Comparison of ENCODE assay signal across 14 mouse cellular contexts in genomic region chr6:94596051-94596760, GRCm38 (mm10).
DNase-seq lines count a peak whose midpoint lies in the region.
"Had no signal": no experiment of that assay in that cellular context is flagged by ENCODE, and none has a peak within 500 bp of the region (broad histone marks: within the 10 kb centered on the region; RNA-seq: fewer than 3 reads in every experiment).

No protein-coding gene starts in this region.

- intact Hi-C loops in heart, postnatal 36 days (cut with DNase I), result no loop called here

- DNase-seq in adrenal gland, postnatal 14 days, result peak; percentile 57
- DNase-seq in adrenal gland, postnatal 36 days, result no peak
- DNase-seq in heart, adult 11 months, result peak; percentile 93
- no peak for DNase-seq in heart, postnatal 36 days
- DNase-seq in spleen, postnatal 4 days (ENCODE audit: low spot score in 2 of 2), result peak; percentile 6 to 51
- no peak for DNase-seq in spleen, postnatal 14 days (ENCODE audit: low spot score in 2 of 2)
- no peak for DNase-seq in layer of hippocampus, adult 9-11 months
- no peak for DNase-seq in urinary bladder, adult 2 months (ENCODE audit: low spot score)
- DNase-seq: cerebellum, adult 8-10 months; embryo, embryonic 11 days; kidney, adult 8-10 months; lung, postnatal 14 days; right cerebral cortex, postnatal 4 days; thymus, adult 2 months had no signal

Comparison
In these comparisons a context has a peak if more than half of its experiments do, and no peak if none do; other contexts are left out.
1. DNase-seq: peak in adrenal gland, postnatal 14 days (single experiment), heart, adult 11 months (single experiment) and spleen, postnatal 4 days (2 of 2); none in adrenal gland, postnatal 36 days (0 of 2), heart, postnatal 36 days (0 of 2), spleen, postnatal 14 days (0 of 2), layer of hippocampus, adult 9-11 months (single experiment) and urinary bladder, adult 2 months (single experiment).